ENCODE assay signal across 8 mouse cellular contexts in genomic region chr15:36374732-36375548, GRCm38 (mm10).
DNase-seq lines count a peak whose midpoint lies in the region; ATAC-seq and TF ChIP-seq lines count a peak whose summit lies in the region.

No protein-coding gene starts in this region.

- no peaks in the 10 kb centered on the region; the same call in 1 of the 2 replicates for H3K4me1 ChIP-seq in cortical plate, adult 2 months (ENCODE audit: control insufficient read depth, insufficient read depth, low read length)
- H3K4me1 ChIP-seq in intestine, embryonic 14.5 days (replicated peaks; ENCODE audit: control insufficient read depth, insufficient read depth, low read length), result peaks cover 21% of the 10 kb centered on the region

- H3K9me3 ChIP-seq in intestine, embryonic 14.5 days (ENCODE audit: control insufficient read depth, low read length), result no peaks in the 10 kb centered on the region

- TF ChIP-seq POLR2A in cortical plate, adult 2 months (IDR thresholded peaks at IDR 0.05; ENCODE audit: extremely low read depth, insufficient read depth, low read length), result no peak

- TF ChIP-seq CTCF in cortical plate, adult 2 months (IDR thresholded peaks at IDR 0.05; ENCODE audit: extremely low read depth, insufficient read depth, low read length), result no peak

- H3K9ac ChIP-seq in intestine, embryonic 14.5 days (ENCODE audit: low read length), result peak overlapping the region; percentile 37

- H3K4me2 ChIP-seq in intestine, embryonic 14.5 days (ENCODE audit: low read length), result peak overlapping the region; percentile 70

- no peaks in the 10 kb centered on the region for H3K27me3 ChIP-seq in intestine, embryonic 14.5 days (replicated peaks; ENCODE audit: control insufficient read depth, insufficient read depth, low read length)

- H3K36me3 ChIP-seq in intestine, embryonic 14.5 days (ENCODE audit: control insufficient read depth, insufficient read depth, low read length), result no peaks in the 10 kb centered on the region

- 2% methylated on average over 20 of the region's 20 CpGs for WGBS in intestine, embryonic 14.5 days

- peak overlapping the region; percentile 13 for H3K27ac ChIP-seq in cortical plate, adult 2 months (ENCODE audit: insufficient read depth, low read length)
- peak overlapping the region; percentile 52; the same call in 1 of the 2 replicates for H3K27ac ChIP-seq in intestine, embryonic 14.5 days (ENCODE audit: low read depth)

- H3K4me3 ChIP-seq in cortical plate, adult 2 months (ENCODE audit: insufficient read depth, low read length), result peak overlapping the region; percentile 14
- peak overlapping the region; percentile 32 for H3K4me3 ChIP-seq in intestine, embryonic 14.5 days (ENCODE audit: low read depth, low read length)

- peak; percentile 74 for ATAC-seq in intestine, embryonic 14.5 days (replicated peaks; ENCODE audit: low FRiP score, low TSS enrichment, low read depth)
- no peak for ATAC-seq in monocyte, adult 5-6 weeks (replicated peaks; ENCODE audit: insufficient number of reproducible peaks, low FRiP score, low TSS enrichment, poor library complexity, severe bottlenecking)

- peak; percentile 63 for DNase-seq in T-cell, adult 2 months (ENCODE audit: low spot score)
- peak; percentile 38 for DNase-seq in gastrocnemius, postnatal 10 days
- DNase-seq in intestine, embryonic 14.5 days (ENCODE audit: low spot score), result peak; percentile 80
- DNase-seq in left cerebral cortex, adult 8-10 months (ENCODE audit: low spot score in 2 of 2), result peak; percentile 68 to 93
- DNase-seq in lung, postnatal 4 days, result peak; percentile 79 to 87
- peak; percentile 91 to 92 for DNase-seq in right cerebral cortex, adult 2 months (ENCODE audit: low spot score in 2 of 2)

Comparison
In these comparisons a context has a peak if more than half of its experiments do, and no peak if none do; other contexts are left out.
1. DNase-seq: peak in every context shown above with its lines; median percentile 92 in right cerebral cortex, adult 2 months; 83 in lung, postnatal 4 days; 80 in left cerebral cortex, adult 8-10 months; 80 in intestine, embryonic 14.5 days; 63 in T-cell, adult 2 months; 38 in gastrocnemius, postnatal 10 days.